9 mouse cellular contexts compared by ENCODE assay signal in the genomic region with DNA sequence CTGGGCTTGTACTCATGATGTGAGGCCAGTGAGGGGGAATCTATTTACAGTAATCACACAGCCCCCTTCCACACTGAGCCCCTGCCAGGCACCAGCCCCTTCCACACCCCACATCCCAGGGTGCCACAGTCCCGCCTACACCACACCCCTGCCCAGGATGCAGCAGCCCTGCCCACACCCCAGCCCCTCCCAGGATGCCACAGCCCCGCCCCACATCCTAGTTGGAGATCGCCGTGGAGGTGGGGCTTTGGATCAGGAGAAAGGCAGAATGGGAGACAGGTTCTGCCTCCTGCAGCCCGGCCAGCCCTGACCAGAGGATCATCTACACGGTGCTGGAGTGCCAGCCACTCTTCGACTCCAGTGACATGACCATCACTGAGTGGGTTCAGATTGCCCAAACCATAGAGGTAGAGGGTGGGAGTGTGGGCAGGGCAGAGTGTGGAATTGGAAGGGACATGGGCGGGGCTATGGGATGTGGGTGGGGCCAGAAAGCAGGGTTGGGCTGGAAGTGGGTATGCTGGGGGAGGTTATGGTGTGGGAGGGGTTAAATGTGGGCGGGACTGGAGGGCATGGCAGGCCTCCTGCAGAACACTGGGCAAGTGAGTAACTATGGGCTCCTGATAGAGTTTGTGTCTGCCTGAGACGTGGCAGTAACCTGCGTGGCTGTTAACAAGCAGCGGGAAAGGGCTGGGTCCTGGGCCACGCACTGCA. TPM values are rescaled to one million over a fixed set of nuclear protein-coding genes. Genes with fewer than 3 reads are reported as not detected.
A peak's percentile ranks its signal among the peaks of the same experiment; 100 is the strongest.
DNase-seq lines count a peak whose midpoint lies in the region; ATAC-seq lines count a peak whose summit lies in the region.
"Had no signal": no experiment of that assay in that cellular context is flagged by ENCODE, and none has a peak within 500 bp of the region (broad histone marks: within the 10 kb centered on the region; RNA-seq: fewer than 3 reads in every experiment).

No protein-coding gene starts in this region.

- ATAC-seq in hindbrain, embryonic 13.5 days (ENCODE audit: low FRiP score) = peak; percentile 33; the same call in 1 of the 2 replicates
- ATAC-seq in neural tube, embryonic 12.5 days (ENCODE audit: low FRiP score, low read depth) = 0 out of 2 replicates have a peak, but pooled peaks have one; percentile 49
- 0 out of 2 replicates have a peak, but pooled peaks have one; percentile 31 for ATAC-seq in hindbrain, embryonic 16.5 days
- peak; percentile 33 for ATAC-seq in stomach, embryonic 16.5 days (ENCODE audit: insufficient read depth, low FRiP score)

- no peak overlapping the region for H3K4me2 ChIP-seq in hindbrain, embryonic 13.5 days
- H3K4me2 ChIP-seq in neural tube, embryonic 12.5 days (replicated peaks) = no peak overlapping the region
- no peak overlapping the region for H3K4me2 ChIP-seq in hindbrain, embryonic 16.5 days (ENCODE audit: low read length)
- H3K4me2 ChIP-seq in stomach, embryonic 16.5 days (ENCODE audit: low read depth, low read length) = no peak overlapping the region

- H3K9ac ChIP-seq in hindbrain, embryonic 13.5 days = no peak overlapping the region
- no peak overlapping the region for H3K9ac ChIP-seq in neural tube, embryonic 12.5 days
- H3K9ac ChIP-seq in hindbrain, embryonic 16.5 days (ENCODE audit: low read depth, low read length) = no peak overlapping the region
- H3K9ac ChIP-seq in stomach, embryonic 16.5 days (ENCODE audit: low read length) = no peak overlapping the region

- no peaks in the 10 kb centered on the region for H3K36me3 ChIP-seq in hindbrain, embryonic 13.5 days
- H3K36me3 ChIP-seq in hindbrain, embryonic 10.5 days = no peaks in the 10 kb centered on the region
- no peaks in the 10 kb centered on the region for H3K36me3 ChIP-seq in neural tube, embryonic 12.5 days
- no peaks in the 10 kb centered on the region for H3K36me3 ChIP-seq in hindbrain, embryonic 16.5 days (ENCODE audit: control insufficient read depth, insufficient read depth, low read length)
- H3K36me3 ChIP-seq in stomach, embryonic 16.5 days (ENCODE audit: control insufficient read depth, insufficient read depth, low read length) = no peaks in the 10 kb centered on the region

- H3K27me3 ChIP-seq in hindbrain, embryonic 13.5 days = peaks cover 69% of the 10 kb centered on the region
- H3K27me3 ChIP-seq in hindbrain, embryonic 10.5 days (ENCODE audit: insufficient read depth, poor library complexity, severe bottlenecking) = peaks cover 28% of the 10 kb centered on the region
- H3K27me3 ChIP-seq in neural tube, embryonic 12.5 days (replicated peaks) = peaks cover 21% of the 10 kb centered on the region; the same call in 1 of the 2 replicates
- H3K27me3 ChIP-seq in hindbrain, embryonic 16.5 days (replicated peaks; ENCODE audit: control insufficient read depth, insufficient read depth, low read length) = no peaks in the 10 kb centered on the region; the same call in 1 of the 2 replicates
- no peaks in the 10 kb centered on the region for H3K27me3 ChIP-seq in stomach, embryonic 16.5 days (ENCODE audit: control insufficient read depth, insufficient read depth, low read length)

- no peak overlapping the region for H3K27ac ChIP-seq in hindbrain, embryonic 13.5 days
- H3K27ac ChIP-seq in hindbrain, embryonic 10.5 days = no peak overlapping the region
- H3K27ac ChIP-seq in neural tube, embryonic 12.5 days = no peak overlapping the region
- H3K27ac ChIP-seq in hindbrain, embryonic 16.5 days (ENCODE audit: low read depth, low read length) = no peak overlapping the region
- no peak overlapping the region for H3K27ac ChIP-seq in stomach, embryonic 16.5 days (ENCODE audit: low read length)

- H3K4me1 ChIP-seq in hindbrain, embryonic 13.5 days (replicated peaks) = 0 out of 2 replicates have a peak, but pooled peaks cover 6% of the 10 kb centered on the region
- H3K4me1 ChIP-seq in hindbrain, embryonic 10.5 days (replicated peaks) = peaks cover 17% of the 10 kb centered on the region
- H3K4me1 ChIP-seq in neural tube, embryonic 12.5 days = no peaks in the 10 kb centered on the region
- no peaks in the 10 kb centered on the region for H3K4me1 ChIP-seq in hindbrain, embryonic 16.5 days (ENCODE audit: control insufficient read depth, insufficient read depth, low read depth, low read length)
- H3K4me1 ChIP-seq in stomach, embryonic 16.5 days (ENCODE audit: control insufficient read depth, insufficient read depth, low read length) = peaks cover 12% of the 10 kb centered on the region

- H3K9me3 ChIP-seq in hindbrain, embryonic 13.5 days = no peaks in the 10 kb centered on the region
- no peaks in the 10 kb centered on the region for H3K9me3 ChIP-seq in hindbrain, embryonic 10.5 days
- no peaks in the 10 kb centered on the region for H3K9me3 ChIP-seq in neural tube, embryonic 12.5 days
- no peaks in the 10 kb centered on the region for H3K9me3 ChIP-seq in hindbrain, embryonic 16.5 days (ENCODE audit: control insufficient read depth, low read length)
- no peaks in the 10 kb centered on the region for H3K9me3 ChIP-seq in stomach, embryonic 16.5 days (replicated peaks; ENCODE audit: control insufficient read depth, low read length)

- 18% methylated on average over 13 of the region's 13 CpGs for WGBS in hindbrain, embryonic 13.5 days
- WGBS in hindbrain, embryonic 10.5 days = 19% methylated on average over 13 of the region's 13 CpGs
- WGBS in neural tube, embryonic 12.5 days = 19% methylated on average over 13 of the region's 13 CpGs
- WGBS in hindbrain, embryonic 16.5 days = 20% methylated on average over 13 of the region's 13 CpGs
- WGBS in stomach, embryonic 16.5 days = 16% methylated on average over 13 of the region's 13 CpGs

- no peak for DNase-seq in hindbrain, embryonic 10.5 days (ENCODE audit: low spot score)
- no peak for DNase-seq in neural tube, embryonic 10.5 days (ENCODE audit: extremely low spot score, low spot score)
- DNase-seq in cerebellum, postnatal 36 days = no peak
- no peak for DNase-seq in urinary bladder, postnatal 25 days (ENCODE audit: low spot score)

- H3K4me3 ChIP-seq in hindbrain, embryonic 13.5 days = no peak overlapping the region
- no peak overlapping the region for H3K4me3 ChIP-seq in hindbrain, embryonic 10.5 days
- no peak overlapping the region for H3K4me3 ChIP-seq in neural tube, embryonic 12.5 days
- no peak overlapping the region for H3K4me3 ChIP-seq in hindbrain, embryonic 16.5 days (ENCODE audit: low read length)
- no peak overlapping the region for H3K4me3 ChIP-seq in stomach, embryonic 16.5 days (replicated peaks; ENCODE audit: low read length)
- H3K4me3 ChIP-seq: erythroblast, embryonic 14.5 days had no signal

RNA-seq across cellular contexts. Expression of a gene that starts 6.4 kb away (rescaled TPM):
- polyA plus RNA-seq in hindbrain, embryonic 13.5 days (2015; fragmentation: Nextera tagmentation; extraction: Ambion mirVana) = 0.27 and 1.1 TPM in 2 replicates
- polyA plus RNA-seq in hindbrain, embryonic 10.5 days (2016; fragmentation: Nextera tagmentation; extraction: Ambion mirVana) = 1.4 and 2.1 TPM in 2 replicates
- polyA plus RNA-seq in neural tube, embryonic 12.5 days (2016; fragmentation: Nextera tagmentation; extraction: Ambion mirVana) = 0.60 and 0.96 TPM in 2 replicates
- 2.2 and 2.6 TPM in 2 replicates for polyA plus RNA-seq in hindbrain, embryonic 16.5 days (2015; fragmentation: Nextera tagmentation; extraction: Ambion mirVana)
- polyA plus RNA-seq in stomach, embryonic 16.5 days (2015; fragmentation: Nextera tagmentation; extraction: Ambion mirVana) = 3.8 and 5.2 TPM in 2 replicates
- polyA plus RNA-seq: erythroblast, embryonic 14.5 days had no signal

RNA-seq across cellular contexts. Expression of a gene that starts 33.2 kb away (rescaled TPM):
- 3.8 and 4.4 TPM in 2 replicates for polyA plus RNA-seq in hindbrain, embryonic 13.5 days (2015; fragmentation: Nextera tagmentation; extraction: Ambion mirVana)
- 2.7 and 3.1 TPM in 2 replicates for polyA plus RNA-seq in hindbrain, embryonic 10.5 days (2016; fragmentation: Nextera tagmentation; extraction: Ambion mirVana)
- 5.2 and 6.0 TPM in 2 replicates for polyA plus RNA-seq in neural tube, embryonic 12.5 days (2016; fragmentation: Nextera tagmentation; extraction: Ambion mirVana)
- 2.5 and 3.8 TPM in 2 replicates for polyA plus RNA-seq in hindbrain, embryonic 16.5 days (2015; fragmentation: Nextera tagmentation; extraction: Ambion mirVana)
- 2.6 and 3.5 TPM in 2 replicates for polyA plus RNA-seq in stomach, embryonic 16.5 days (2015; fragmentation: Nextera tagmentation; extraction: Ambion mirVana)
- polyA plus RNA-seq: erythroblast, embryonic 14.5 days had no signal
